Mouse (Mus musculus): ENCODE data around the gene Pip4p1.
A peak's percentile ranks its signal among the peaks of the same experiment; 100 is the strongest.
"Not testable (repeated sequence)": the region's sequence is repeated elsewhere in the genome, so short reads cannot be mapped to it uniquely, and the experiment has no call there.

Gene Pip4p1

DNA sequence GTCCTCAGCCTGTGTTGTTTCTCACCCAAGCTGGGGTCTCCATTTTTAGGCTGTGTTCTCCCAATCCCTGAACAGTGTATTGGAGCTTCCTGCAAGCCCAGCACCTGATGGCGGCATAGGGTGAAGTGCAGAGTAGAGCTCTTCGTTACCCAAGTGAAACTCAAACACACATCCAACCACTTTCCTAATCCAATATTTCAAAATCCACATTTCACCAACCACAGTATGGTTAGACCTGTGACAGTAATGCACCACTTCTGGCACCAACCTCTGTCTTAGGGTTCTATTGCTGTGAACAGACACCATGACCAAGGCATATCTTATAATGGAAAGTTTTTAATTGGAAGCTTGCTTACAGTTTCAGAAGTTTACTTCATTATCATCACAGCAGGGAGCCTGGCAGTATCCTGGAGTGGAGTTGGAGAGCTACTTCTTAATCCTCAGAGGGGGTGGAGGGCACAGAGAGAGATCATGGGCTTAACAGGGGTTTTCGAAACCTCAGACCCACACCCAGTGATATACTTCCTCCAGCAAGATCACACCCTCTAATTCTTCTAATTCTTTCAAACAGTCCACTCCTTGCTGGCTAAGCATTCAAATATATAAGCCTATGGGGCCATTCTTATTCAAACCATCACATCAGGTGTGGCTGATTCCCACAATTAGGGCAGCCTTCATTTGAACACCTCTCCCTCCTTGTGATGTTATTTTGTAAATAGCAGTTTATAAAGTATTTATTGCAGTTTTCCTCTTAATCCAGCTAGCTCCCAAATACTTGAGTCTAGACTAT lies 7.7 kb upstream of the Pip4p1 start:
- no peak for DNase-seq

DNA sequence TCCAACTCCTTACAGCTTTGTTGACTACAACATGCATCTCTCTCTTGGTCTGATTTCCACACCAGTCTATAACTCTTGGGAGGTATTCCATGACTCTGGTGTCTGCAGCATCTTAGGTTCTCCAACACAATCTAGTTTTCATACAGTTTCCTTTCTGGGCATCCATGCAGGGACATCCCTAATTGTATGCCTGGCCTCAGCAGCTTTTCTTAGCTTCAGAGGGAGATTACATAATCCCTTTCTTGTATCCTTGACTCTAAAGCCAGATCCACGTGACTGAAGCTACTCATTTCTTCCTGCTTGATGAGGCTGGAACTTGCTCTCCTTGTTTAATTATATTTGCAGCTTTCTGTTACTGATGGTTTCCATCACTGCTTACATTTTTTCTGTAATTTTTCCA lies 6.0 kb upstream of the Pip4p1 start:
- DNase-seq, result no peak

GRCm38 (mm10) chr14:50931493-50932020 lies 901 bp upstream of the Pip4p1 start:
- no peak for DNase-seq

GRCm38 (mm10) chr14:50930377-50930753 lies 291 bp downstream of the Pip4p1 start:
- DNase-seq, result peak; percentile 84

DNA sequence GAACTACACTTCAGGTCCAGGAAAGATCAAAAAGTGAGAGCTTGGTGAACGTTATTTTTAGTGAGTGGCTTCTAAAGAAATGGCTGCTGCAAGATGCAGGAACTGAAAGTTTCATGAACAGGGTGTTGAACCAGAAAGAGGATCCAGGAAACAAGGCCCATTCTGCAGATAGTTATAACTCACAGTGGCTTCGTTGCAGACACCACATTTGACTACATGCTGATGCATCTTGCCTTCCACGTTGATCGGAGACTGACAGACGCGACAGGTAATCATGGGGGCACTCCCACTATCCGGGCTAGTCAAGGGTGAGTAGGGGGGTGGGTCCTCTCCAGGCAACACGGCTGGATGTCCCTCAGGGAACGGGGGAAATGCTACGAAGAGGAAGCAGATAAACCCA lies 705 bp downstream of the Pip4p1 start:
- DNase-seq, result no peak

DNA sequence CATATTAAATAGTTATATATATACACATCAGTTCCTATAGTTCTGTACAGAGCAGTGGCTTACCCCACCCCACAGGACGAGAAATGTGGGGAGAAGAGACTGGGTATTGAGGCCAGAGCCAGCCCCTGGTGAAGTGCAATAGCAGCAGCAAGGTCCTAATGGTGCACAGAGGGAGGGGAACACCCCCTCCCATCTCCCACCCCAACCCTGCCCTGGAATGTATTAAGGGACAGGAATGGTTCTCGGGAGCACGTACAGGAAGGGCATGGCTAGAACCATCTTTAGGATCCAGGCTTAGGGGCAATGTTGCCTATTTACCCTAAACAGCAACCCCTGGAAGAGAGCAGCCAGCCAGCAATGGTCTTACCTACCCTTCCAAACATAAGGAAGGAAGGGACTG lies 3.3 kb downstream of the Pip4p1 start:
- no peak for DNase-seq

DNA sequence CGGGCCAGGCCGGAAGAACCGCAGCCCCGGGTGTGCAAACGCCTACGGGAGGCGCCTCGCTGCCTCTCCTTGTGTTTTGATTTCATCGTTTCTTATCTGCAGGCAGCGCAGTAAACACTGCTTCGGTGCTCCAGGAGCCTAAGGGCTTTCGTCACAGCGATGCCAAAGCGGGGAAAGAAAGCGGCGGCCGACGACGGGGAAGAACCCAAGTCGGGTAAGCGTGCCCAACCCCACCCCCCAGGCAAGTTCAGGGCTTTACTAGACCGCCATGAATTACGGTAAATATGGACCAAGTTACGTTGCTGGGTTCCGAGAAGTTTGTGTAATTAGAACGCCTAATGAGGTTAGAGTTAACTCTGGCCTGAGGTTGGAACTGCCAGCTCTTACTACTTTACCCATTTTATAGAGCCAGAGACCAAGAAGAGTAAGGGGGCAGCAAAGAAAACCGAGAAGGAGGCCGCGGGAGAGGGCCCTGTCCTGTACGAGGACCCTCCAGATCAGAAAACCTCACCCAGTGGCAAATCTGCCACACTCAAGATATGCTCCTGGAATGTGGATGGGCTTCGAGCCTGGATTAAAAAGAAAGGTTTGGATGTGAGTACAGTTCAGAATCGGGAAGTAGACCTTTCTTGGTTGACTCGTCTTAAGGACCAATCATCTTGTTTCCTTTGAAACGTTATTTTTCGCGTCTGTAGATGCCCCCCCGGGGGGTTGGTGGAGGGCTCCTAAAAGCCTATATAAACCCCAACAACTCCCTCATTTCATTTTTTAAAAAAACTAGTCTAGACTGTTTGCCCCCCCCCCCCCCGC lies 5.3 kb downstream of the Pip4p1 start:
- no peak for DNase-seq

GRCm38 (mm10) chr14:50924281-50925064 lies 6.2 kb downstream of the Pip4p1 start, which contains the start of the genes Osgep and Apex1:
Osgep (minus strand) TSS chr14:50924893.
Apex1 (plus strand) TSS chr14:50924968.
- DNase-seq, result peak; percentile 97

DNA sequence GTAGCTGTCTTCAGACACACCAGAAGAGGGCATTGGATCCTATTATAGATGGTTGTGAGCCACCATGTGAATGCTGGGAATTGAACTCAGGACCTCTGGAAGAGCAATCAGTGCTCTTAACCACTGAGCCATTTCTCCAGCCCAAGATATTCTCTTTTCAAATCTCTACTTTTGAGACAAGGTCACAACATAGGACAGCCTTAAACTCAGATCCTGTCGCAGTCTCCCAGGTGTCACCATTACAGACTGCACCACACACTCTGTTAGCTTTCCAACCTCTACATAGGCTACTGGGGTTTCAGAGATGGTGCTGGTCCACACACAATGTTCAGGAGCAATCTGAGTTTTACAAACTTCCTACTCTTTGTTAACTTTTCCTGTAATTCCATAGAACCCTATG lies 7.2 kb downstream of the Pip4p1 start:
- DNase-seq, result not testable (repeated sequence)

DNA sequence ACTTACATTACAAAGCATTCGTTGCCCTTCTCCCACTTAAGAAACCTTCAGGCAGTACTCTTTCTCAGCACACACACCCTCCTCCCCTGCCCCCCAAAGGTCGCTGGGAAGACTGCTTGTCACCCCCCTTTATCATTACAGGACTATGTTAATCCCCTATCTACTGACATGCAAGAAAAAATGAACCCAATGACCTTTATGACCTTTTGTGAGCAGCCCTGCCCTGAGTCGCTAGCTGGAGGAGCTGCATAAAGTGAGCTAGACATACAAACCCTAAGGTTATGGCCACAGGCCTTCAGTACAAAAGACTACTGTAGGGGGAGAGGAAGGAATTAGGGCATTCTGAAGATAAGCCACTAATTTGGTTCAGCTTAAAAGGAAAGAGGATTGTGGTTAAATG lies 19.3 kb downstream of the Pip4p1 start:
- no peak for DNase-seq

DNA sequence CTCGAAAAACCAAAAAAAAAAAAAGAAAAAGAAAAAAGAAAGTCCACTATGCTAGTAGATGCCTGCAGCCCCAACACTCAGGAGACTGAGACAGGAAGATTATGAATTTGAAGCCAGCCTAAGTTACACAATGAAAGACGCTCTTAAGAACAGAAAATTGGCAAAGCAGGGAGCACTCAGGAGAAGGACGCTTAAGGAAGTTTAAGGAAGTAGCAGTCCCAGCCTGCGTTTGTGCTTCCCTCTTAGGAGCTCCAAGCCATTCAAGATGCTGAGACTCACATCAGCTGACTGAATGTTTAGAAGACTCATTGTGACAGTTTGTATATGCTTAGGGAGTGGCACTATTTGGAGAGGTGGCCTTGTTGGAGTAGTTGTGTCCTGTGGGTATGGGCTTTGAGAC lies 22.5 kb downstream of the Pip4p1 start:
- no peak for DNase-seq

- DNase-seq, result not testable (repeated sequence)
Measured at GRCm38 (mm10) chr14:50905327-50905726, 25.3 kb downstream of the Pip4p1 start.

DNA sequence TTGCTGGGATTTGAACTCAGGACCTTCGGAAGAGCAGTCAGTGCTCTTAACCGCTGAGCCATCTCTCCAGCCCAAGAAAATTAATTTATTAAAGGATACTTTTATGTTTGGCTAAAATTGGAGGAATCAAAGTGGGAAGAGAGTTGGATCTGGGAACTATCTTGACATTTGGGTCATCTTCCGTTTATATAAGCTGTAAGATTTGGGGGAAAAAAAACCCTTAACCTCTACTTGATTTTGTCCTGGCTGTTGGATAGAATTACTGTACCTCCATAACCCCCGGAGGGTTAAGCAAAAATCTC lies 25.9 kb downstream of the Pip4p1 start:
- DNase-seq, result no peak

GRCm38 (mm10) chr14:50903973-50904827 lies 26.5 kb downstream of the Pip4p1 start:
- no peak for DNase-seq

GRCm38 (mm10) chr14:50897992-50898391 lies 32.7 kb downstream of the Pip4p1 start:
- DNase-seq, result not testable (repeated sequence)

GRCm38 (mm10) chr14:50897374-50897765 lies 33.3 kb downstream of the Pip4p1 start, which contains the start of gene Klhl33:
Klhl33 (minus strand) TSS chr14:50897507.
- DNase-seq, result no peak

DNA sequence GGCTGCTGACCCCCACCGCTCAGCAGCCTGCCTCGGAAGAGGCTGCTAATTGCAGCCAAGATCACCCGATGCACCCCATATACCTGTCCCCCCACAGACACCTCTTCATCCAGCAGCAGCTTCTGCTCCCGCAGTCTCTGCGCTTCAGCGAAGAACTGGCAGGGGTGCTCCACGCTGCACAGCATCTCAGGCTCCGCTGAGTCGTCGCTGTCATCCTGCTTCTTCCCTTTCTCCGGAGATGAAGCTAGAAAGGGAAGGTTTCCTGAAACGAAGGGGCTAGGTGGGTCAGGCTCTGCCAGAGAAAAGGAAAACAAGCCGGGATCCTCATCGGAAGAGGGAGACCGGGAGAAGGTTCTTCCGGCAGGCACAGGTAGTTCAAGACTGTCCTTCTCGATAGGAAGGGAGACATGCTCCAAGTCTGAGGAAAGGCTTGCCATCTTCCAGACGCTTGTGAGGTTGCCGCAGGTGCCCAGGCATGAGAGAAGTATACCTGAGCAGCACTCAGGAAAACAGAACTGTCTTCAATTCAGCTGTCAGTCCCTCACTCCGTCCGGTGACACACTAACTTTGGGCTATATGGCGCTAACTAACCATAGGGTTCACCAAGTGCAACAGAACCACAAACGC lies 33.8 kb downstream of the Pip4p1 start:
- no peak for DNase-seq

DNA sequence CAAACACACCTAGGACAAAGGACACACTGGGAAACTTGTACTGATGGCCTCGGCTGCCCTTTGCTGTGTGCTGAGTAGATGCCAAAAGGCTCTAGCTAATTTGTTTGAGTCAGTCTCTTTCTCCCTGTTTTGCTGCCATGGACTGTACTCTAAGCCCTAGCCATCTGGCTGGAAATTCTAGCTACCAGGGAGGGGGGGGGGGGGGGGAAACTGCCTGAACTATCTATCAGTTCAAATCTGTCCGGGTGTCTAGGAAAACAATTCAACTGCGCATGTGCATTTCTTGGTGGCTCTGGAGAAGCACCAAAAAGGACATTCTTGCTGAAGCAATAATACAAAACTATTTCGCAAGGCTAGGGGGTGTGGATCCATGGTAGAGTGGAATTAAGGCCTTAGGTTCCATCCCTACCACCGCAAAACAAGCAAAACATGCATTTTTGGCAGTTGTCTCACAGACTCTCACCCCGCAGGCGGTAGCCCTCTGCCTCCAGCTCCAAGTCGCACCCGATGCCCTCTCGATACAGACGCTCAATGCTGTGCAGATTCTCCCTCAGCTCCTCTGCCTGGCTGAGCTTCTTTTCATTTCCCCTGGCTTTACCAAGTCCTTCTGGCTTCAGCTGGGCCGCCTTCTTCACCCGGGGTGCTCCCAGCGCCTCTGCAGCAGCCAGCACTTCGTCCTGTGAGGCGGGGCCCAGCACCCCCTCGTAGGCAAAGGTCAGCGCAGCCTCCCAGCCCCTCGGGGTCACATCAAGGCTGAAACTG lies 34.5 kb downstream of the Pip4p1 start:
- DNase-seq, result no peak

GRCm38 (mm10) chr14:50895407-50895806 lies 35.2 kb downstream of the Pip4p1 start:
- DNase-seq, result no peak

GRCm38 (mm10) chr14:50892541-50893459 lies 37.9 kb downstream of the Pip4p1 start:
- DNase-seq, result no peak
